ENCODE assay signal across 10 mouse cellular contexts in the genomic region with DNA sequence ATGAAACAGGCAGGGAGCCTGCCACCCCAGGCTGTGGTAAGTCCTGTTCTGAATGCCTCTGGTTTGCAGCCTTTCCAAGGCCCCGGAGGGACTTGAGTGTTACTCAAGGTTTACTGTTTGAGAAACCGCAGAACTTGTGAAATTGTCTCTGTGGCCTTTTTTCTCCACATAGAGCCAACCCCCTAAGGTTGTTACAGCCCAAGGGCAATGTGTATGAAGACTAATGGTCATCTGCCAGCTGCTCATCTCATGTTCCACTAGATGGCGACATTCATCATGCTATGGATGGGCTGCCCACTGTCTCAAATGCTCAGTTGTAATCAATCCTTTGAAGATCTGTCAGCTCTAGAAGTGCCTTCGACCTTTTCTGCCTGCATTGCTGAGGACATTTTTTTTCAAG. TPM values are rescaled to one million over a fixed set of nuclear protein-coding genes. Genes with fewer than 3 reads are reported as not detected.
DNase-seq lines count a peak whose midpoint lies in the region; ATAC-seq lines count a peak whose summit lies in the region.
"Had no signal": no experiment of that assay in that cellular context is flagged by ENCODE, and none has a peak within 500 bp of the region (broad histone marks: within the 10 kb centered on the region; RNA-seq: fewer than 3 reads in every experiment).

No protein-coding gene starts in this region.

- DNase-seq in frontal cortex, postnatal 10 days (ENCODE audit: low spot score in 2 of 2): no peak
- peak; percentile 1 for DNase-seq in ovary, postnatal 14 days (ENCODE audit: low spot score)
- DNase-seq in ovary, adult 18-20 months (ENCODE audit: low spot score): no peak
- peak; percentile 9 for DNase-seq in layer of hippocampus, adult 9-10 months (ENCODE audit: low spot score)
- DNase-seq in right cerebral cortex, postnatal 4 days: peak; percentile 3
- DNase-seq in gastrocnemius, postnatal 25 days: no peak

- peak; percentile 87 for ATAC-seq in frontal cortex, adult (ENCODE audit: low TSS enrichment)
- ATAC-seq in common myeloid progenitor, adult 5-6 weeks (replicated peaks; ENCODE audit: low read depth, poor library complexity, severe bottlenecking): peak; percentile 99

RNA-seq across cellular contexts. Expression of a gene that starts 32.8 kb away (rescaled TPM):
- total RNA-seq in common myeloid progenitor, adult 5-6 weeks (2017): not detected in 2 replicates
- total RNA-seq in gastrocnemius, postnatal 25 days (2021): not detected
- total RNA-seq: adrenal gland, adult 18-20 months; layer of hippocampus, adult 18-20 months had no signal

RNA-seq across cellular contexts. Expression of a gene that starts 40.4 kb away (rescaled TPM):
- total RNA-seq in common myeloid progenitor, adult 5-6 weeks (2017): not detected in 2 replicates
- total RNA-seq in gastrocnemius, postnatal 25 days (2021): not detected
- total RNA-seq: adrenal gland, adult 18-20 months; layer of hippocampus, adult 18-20 months had no signal

Comparison
In these comparisons a context has a peak if more than half of its experiments do, and no peak if none do; other contexts are left out.
1. DNase-seq: peak in ovary, postnatal 14 days (single experiment), layer of hippocampus, adult 9-10 months (single experiment) and right cerebral cortex, postnatal 4 days (single experiment); none in frontal cortex, postnatal 10 days (0 of 2), ovary, adult 18-20 months (single experiment) and gastrocnemius, postnatal 25 days (single experiment).